Mouse (Mus musculus) spleen, postnatal 4 days (tissue): ENCODE measurements around the gene Fam163b.

Experiments used
- DNase-seq, 2 experiments: peaks; one replicate each; pipeline ENCODE4 v3.0.0; 2022; ENCODE audit warnings: low spot score in 2 of 2

The Fam163b gene

DNA sequence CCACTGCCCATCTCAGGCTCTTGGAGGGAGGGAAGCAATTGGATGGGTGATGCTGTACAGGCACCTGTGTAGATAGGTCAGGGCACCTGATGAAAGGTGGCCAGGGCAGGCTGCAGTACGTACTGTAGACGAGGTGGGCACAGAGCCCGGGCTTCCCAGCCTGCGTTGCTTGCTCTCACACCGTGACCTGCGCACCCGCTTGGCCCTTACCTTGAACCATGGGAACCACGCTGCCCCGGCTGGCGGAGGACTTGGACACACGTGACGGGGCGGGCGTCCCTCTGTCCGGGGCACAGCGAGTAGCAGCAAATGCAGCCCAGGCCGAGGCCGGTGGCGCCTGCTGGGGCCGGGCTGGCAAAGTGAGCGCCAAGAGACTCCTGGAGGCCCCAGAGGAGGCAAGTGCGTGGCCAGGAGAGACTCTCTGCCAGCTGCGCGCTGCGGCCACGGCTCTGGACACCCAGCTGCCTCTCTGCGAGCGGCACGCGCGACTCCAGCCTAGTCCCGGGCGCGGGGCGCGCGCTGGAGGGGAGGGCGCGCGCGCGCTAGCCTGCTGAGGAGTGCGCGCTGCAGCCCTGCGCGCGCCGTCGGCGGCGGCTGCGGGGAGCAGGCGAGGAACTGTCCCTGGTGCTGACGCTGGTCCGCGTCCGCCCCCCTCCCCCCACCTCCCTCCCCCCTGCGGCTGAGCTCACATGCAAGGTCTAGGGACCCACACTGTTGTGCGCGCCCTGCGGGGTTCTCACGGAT, at the start of gene Fam163b:
TSS of gene Fam163b (minus strand) at position 542 of the 744 bp plus-strand sequence.
- DNase-seq, result no peak

DNA sequence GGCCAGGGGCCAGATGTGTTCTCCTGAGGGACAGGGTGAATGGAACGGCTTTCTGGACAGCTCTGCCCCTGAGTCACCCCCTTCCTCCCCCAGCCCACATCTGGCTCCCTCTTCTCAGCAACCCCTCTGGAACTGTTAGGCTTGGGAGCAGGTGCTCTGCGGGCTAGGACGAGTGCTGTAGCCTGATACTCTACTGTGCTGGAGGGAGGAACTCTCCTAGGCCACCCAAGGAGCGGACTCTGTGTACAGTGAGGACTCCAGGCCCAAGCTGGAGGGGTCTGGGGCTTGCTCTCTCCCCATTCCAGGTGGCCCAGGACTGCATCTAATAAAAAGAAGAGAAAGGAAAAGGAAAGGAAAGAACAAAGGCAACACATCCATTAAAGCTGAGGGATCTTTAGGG, 47.7 kb upstream of the Fam163b start:
- no peak for DNase-seq

DNA sequence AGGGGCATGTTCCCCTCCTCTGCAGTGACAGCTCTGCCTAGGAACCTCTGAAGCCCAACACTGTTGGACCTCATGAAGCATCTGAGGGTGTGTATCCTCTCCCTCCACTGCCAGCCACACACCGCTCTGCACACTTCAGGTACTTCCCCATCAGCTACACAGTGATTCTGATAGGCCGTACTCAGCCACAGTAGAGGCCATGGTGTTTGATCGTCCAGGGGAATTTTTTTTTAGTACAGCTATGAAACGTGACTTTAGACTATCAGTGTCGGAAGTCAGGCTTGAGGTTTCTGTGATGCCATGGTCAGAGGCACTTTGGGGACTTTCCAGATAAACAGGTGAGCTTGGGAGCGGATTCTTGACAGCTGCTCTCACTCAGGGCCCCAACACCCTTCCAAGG, 45.2 kb upstream of the Fam163b start:
- no peak for DNase-seq

DNA sequence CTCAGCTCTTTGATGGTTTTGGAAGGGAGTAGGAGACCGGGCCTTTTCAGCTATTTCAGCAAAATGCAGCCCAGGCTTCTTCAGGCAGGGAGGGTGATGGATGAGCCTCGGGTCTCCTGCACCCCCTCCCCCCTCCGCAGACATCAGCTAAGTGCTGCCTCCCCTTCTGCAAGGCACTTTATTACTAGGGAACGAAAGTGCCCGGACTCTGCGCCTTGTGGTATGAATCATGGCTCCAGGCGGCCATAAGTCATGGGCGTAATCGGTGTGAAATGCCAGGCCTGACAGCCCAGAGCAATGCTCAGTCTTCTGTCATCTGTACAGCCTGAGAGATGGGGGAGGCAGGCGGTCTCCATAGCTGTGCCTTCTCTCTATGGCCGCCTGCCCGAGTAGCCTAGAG, 41.4 kb upstream of the Fam163b start:
- no peak for DNase-seq

DNA sequence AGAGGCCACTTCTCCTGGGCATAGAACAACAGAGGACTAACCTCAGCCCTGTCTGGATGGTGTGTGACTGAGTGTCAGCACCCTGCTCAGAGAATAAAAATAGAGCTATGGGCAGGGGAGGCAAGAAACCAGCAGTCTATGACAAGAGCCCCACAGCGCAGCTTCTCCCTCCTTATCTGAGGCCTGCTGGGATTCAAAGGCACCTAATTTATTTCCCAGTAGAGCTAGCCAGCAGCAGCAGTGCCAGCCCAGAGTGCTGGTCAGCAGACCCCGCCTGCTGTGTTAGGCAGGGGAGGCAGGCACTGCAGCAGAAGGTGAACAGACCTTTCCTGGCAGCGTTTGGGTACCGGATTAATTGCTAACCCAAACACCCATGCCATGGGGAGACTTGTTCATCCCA, 39.6 kb upstream of the Fam163b start:
- no peak for DNase-seq

DNA sequence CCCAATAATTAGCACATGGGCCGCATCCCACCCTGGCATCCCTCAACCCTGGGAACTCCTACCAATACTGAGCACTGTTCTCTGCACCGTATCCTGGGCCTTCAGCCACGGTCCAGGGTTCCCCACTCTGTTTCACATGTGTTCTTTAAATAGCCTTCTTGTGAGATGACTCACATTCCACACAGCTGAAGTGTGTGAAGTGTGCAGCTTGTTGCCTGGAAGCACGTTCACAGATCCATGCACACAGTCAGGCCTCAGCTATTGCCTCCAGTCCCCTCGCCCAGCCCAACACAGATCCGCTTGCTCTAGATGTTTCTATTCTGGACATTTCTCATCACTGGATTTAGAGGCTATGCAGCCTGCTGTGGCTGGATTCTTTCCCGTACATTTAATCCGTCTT, 36.8 kb upstream of the Fam163b start:
- no peak for DNase-seq

DNA sequence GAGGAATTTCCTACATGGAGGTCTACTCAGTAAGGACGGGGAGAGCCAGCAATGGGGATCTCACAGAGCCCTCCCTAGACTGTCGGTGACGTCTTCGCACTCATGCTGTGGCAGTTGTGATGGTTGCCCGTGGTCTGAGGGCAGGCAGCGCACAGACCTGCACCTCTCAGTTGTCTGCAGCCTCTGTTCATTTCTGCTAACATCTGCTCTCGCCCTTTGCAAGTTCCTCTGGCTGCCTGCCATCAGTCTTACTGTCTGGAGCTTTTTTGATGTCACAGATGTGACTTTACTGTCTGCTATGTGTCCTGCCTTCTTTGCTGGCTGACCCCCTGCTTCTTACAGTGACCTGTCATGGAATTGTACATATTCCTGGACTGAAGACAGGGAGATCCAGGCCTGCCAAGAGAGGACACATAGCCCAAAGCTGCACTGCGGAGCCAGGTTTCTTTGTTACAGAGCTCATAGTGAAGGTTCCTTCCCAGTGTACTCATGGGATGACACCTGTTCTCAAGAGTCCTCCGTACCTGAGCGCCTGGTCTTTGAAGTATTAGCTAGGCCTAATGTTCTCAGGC, 33.5 kb upstream of the Fam163b start:
- DNase-seq, result no peak

DNA sequence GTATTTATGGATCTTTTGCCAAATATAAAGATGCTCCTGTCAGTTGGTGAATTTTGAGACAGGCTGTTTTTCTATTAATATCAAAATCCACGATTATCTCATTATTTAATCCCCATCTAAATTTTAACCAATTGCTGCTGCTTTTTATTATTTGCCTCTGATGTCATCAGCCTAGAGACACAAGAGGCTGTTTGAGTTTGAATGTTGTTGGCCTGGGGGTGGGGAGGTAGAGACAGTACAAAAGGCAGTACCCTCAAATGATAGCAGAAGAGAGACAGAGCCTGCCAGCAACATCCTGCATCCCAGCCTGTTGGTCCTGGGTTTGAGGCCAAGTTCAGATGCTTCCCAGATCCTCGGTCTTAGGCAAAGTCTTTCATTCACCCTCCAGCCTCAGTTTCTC, 32.0 kb upstream of the Fam163b start:
- DNase-seq, result no peak

DNA sequence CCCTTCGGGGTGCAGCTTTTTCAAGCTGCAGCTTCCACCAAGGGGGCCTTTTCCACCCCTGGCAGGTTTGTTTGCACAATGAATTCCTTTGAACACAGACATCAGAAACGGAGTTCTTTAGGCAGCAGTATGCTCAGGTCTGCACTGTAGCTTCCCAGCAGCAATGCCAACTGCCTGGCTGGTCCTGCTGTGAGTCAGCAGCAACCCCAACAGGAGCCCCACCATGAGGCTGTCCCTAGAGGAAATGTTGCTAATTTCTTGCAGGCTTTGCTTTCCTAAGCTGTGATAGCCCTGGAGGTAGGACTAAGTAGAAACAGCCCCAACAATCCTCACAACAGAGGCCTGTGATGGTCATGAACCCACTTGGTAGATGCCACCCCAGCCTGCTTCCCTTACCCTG, 24.7 kb upstream of the Fam163b start:
- no peak for DNase-seq

DNA sequence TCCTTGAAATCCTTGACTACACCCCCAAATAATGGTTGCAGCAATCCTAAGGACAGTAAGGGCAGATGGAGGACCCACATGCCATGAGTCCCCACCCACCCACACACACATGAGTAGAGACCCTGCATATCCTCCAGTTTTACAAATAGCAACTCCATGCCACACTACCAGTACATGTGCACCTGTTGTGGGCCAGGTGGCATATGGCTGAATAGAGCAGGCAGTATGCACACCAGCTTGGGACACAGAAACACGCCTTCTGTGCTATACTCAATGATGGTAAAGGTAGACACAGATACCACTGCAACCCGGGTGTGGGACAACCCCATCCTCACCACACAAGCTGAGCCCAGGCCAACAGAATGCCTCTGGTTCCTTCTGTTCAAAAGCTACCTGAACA, 23.8 kb upstream of the Fam163b start:
- DNase-seq, result no peak

DNA sequence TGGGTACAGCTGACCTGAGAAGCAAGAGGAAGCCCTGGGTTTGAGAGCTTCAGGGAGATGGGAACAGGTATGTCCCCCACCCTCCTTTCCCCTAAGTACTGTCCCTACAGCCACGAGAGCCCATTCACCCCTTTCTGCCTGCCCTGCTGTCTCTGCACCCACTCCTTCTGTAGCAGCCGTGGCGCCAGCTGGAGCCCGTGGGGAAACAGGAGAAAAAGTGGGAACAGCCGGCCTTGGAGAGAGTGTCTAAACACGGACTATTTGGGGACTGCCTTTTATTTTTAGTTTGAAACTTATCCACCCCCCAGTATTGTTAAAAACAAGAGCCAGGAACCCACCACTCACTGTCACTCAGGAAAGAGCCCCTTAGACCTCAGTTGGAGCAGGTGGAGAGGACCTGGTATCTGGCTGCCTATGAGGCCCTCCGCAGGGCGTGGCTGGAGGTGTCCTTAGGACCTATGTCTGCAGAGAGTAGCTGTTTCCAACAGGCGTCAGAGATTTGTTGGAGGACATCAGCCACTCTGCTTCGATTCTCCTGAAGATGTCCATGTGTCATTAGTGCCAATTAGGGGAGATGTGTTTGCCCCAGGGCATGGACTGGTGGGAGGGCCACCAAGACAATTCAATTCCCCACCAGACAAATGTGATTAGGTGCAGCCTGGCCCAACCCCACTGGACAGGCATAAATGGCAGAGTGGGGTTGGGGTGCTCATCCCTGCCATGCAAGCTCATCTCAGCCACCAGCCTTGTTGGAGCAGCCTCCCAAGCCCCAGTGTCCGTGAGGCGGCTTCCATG, 22.7 kb upstream of the Fam163b start, which contains the start of gene Dbh:
TSS of gene Dbh (plus strand) at position 438 of the 795 bp plus-strand sequence.
- no peak for DNase-seq

DNA sequence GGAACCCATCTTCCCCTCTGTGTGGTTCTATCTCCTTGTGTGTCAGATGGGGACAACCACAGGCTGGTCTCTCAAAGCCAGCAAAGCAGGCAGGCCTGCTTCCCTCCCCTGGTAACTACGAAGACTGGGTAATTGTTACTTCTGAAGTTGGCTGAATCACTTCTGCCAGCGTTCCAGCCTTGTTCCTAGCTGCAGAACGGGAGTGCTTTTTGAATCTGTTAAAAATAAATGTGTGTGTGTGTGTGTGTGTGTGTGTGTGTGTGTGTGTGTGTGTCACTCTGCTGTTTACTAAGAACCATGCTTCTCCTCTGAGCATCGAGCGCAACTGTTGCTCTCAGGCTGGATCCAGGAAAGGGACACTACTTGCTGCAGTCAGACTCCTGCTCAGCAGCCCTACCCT, 21.6 kb upstream of the Fam163b start:
- DNase-seq, result no peak

DNA sequence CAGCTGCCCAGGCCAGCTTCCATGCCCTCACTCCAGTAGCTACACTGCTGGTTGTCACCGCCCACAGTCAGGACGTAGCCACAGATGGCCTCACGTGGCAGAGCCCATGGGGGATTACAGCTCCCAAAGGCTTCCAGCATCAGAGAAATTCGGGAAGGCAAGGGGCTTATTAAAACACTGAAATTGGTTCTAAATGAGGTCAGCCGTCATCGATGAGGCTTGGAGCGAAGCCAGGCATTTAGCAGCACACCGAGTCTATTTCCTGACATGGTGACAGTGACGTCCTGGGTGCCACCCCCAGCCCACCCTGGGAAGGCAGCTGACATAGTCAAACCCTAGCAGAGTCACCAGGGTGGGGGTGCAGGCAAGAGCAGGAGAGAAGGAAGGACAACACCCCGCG, 20.4 kb upstream of the Fam163b start:
- no peak for DNase-seq

DNA sequence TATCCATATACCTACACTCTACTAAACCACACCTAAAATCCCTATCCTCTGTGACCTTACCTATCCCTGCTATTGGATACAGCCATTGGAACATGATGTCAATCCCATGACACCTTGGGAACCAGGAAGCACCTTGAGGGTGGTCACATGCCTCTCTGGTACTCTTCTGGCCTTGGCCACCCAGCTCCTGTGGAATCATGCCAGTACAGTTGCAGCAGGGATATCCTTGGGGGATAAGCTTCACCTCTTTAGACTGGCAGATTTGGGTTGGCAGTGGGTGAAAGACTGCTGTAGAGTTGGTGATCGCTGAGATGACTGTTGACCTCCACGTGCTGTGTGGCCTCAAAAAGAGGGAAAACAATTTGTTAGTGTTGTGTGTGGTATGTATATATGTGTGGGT, 19.2 kb upstream of the Fam163b start:
- DNase-seq, result no peak

DNA sequence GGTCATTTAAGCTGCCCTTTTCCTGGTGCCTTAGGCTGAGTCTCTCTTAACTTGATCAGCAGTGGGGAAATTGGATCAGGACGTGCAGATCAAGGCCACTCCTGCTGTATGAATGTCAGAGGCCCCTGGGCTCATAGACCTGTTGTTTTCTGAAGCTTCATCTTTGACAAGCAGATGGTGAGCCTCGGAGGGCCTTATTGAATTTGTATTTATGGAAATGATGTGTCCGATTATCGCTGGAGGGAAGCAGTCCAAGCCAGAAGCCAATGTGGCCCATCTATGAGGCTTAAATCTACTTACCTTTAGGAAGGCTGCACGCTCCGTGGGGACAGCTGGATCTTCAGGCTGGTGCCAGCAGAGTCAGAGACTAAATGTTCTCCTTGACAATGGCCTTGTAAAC, 14.3 kb upstream of the Fam163b start:
- no peak for DNase-seq

DNA sequence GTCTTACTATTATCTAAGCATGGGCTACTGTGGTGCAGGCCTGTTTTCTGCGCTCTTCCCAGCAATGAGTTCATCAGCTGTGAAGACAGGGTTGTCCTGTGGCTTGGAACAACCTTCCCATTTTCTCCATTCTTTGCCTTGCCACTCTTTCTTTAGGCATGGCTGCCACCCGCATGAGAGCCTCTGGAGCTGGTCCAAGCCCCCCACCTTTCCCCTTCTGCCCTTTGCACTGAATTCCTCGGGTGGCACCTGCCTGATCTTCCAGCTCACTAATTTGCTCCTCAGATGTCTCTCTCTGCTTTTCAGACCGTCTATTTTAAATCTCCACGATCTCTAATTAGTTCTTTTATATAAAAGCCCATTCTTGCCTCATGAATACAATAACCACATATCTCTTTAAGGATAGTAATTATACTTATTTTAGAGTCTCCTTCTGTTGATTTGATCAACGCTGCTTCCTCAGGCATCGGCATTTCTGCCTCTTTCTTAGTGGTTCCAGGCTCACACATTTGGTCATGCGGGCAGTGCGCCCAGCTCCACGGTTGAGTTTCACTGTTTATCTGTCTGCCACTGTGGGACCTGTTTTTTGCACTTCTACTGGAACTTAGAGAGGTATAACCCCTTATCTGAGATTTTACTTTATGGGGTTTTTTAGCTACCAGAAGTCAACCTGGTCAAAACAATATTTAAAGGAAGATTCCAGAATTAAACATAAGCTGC, 12.3 kb upstream of the Fam163b start:
- no peak for DNase-seq

DNA sequence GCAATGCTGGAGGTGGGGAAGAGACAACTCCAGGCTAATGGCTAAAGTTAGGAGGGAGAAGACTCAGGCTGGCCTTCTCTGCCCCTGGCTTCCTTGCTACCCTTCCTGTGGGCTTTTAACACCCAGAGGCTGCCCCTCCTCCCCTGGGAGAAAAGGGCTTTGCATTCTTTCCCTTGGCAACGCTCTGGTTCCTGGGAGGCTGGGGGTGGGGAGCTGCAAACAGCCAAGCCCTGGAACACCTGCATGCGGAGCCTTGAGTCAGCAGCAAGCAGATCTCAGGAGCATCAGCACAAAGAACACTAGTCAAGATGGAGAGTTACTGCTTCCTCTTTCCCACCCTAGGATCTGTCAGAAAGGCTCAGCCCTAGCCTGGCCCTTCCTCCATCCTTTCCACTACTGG, 7.2 kb upstream of the Fam163b start:
- no peak for DNase-seq

DNA sequence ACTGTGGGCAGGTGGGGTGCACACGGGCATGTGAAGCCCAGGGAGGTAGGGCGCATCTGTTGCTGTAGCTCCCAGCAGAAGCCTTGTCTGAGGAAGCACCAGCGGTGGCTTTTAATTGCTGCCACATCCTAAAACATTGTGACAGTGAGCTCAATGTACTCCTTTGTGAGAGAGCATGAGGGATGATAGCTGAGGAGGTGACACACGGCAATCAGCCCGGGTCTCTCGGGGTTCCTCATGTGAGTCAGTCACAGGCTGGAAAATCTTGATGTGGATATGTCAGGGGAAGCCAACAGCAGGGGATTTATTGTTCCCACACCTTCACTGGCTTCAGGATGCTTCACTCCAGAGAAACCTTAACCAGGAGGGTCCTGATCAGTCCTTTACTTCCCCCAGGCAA, 4.5 kb upstream of the Fam163b start:
- DNase-seq, result no peak

DNA sequence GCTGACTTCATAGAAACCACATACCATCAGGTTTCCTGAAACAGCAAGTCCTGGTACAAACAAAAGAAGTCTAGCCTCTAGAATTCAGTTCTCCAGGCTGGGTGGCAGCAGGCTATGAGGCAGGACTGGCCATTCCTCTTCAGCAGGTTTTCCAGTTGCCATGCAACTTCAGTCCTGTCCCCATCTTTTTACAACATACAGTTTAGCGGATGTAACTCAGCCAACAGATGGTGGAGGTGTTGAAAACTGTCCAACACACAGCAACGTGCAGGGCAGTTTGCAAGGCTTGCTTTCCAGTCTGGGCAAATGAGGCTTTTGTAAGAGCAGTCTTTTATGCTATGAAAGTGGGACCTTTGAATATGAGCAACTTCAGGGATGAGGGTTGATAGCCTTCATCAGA, 2.7 kb upstream of the Fam163b start:
- DNase-seq, result no peak

DNA sequence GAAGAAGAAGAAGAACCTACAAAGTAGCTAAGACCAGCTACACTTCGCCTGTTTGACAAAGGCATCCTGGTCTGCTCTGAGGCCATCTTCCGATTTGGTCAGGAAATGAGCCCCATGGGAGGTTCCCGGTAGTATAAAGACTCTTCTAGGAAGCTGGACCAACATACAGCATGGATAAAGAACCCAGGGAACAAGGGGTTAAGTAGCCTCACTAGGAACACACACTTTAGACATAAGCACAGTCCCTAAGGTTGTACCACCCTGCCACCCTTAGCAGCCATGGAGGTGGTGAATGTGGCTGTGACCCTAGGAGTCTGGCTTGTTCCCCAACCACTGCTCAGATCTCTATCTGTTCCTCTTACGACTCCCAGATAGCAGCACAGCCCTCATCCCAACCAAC, 3.9 kb downstream of the Fam163b start:
- DNase-seq, result no peak

DNA sequence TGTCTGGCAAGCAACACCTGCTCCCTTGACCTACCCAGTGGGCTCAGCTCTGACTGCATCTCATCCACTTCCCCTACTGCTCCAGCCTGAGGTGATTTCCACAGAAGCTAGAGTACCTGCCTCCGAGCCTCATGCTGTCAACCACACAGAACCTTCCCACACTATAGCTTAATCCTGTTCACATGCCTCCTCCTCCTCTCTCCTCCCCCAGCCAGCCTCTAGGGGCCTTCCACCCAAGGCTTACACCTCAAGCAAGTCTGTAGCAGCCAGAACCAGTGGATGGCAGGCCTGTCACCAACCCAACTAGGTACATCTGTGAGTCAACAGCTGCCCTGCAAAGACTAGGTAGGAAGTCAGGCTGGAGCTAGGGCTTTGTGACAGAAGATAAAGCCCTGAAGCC, 5.5 kb downstream of the Fam163b start:
- no peak for DNase-seq

DNA sequence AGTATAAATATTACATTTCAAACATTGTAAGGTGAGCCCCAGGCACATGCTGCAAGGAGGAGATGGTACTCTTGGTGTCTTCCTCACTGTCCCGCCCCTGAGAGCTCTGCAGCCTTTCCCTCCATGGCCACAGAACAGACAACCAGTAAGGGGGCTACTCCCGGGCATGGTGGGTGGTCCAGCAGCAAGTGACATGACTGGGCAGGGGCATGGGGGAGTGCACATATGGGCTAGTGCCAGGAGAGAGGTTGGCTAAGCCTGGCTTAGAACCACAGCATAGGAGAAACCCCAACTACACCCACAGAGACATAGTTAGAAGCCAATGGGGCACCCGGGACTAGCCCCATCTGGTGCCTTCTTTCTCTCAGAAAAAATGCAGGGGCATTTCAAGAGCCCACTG, 6.0 kb downstream of the Fam163b start:
- DNase-seq, result no peak
